Mouse (Mus musculus): ENCODE data around the gene Dlgap4. TPM values are rescaled to one million over a fixed set of nuclear protein-coding genes. Genes with fewer than 3 reads are reported as not detected.

Gene Dlgap4
- polyA plus RNA-seq, 1 experiment = 116 TPM

DNA sequence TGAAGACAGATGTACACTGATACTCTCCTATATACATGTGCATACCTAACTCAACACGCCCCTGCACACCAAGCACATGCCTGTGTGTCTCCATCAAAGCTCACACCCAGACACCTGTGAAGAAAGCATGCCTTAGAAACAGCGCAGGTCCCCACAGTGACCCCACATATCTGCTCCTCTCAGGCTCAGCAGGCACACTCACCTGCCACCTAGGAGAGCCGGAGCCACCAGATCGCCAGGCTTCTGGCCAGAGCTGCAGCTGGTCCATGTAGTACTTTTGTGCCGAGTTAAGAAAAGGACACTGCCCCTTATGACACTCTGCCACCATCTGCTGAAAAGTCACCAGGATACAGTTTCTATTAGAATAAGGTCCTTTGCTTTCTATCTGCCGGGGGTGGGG is 103.2 kb downstream of the Dlgap4 start:
- DNase-seq = no peak
- Histone ChIP-seq H3K4me3 (replicated peaks; ENCODE audit: extremely low read depth, low read depth, low read length) (no peak overlapping the region), H3K4me1 (ENCODE audit: control insufficient read depth, insufficient read depth, low read length) (peaks cover 13% of the 10 kb centered on the region)
- WGBS = 65% methylated on average over 6 of the region's 6 CpGs
- TF ChIP-seq CTCF (IDR thresholded peaks at IDR 0.05; ENCODE audit: insufficient read depth, low read length) (no peak), POLR2A (IDR thresholded peaks at IDR 0.05; ENCODE audit: borderline replicate concordance, extremely low read depth, low read depth, low read length) (no peak)

DNA sequence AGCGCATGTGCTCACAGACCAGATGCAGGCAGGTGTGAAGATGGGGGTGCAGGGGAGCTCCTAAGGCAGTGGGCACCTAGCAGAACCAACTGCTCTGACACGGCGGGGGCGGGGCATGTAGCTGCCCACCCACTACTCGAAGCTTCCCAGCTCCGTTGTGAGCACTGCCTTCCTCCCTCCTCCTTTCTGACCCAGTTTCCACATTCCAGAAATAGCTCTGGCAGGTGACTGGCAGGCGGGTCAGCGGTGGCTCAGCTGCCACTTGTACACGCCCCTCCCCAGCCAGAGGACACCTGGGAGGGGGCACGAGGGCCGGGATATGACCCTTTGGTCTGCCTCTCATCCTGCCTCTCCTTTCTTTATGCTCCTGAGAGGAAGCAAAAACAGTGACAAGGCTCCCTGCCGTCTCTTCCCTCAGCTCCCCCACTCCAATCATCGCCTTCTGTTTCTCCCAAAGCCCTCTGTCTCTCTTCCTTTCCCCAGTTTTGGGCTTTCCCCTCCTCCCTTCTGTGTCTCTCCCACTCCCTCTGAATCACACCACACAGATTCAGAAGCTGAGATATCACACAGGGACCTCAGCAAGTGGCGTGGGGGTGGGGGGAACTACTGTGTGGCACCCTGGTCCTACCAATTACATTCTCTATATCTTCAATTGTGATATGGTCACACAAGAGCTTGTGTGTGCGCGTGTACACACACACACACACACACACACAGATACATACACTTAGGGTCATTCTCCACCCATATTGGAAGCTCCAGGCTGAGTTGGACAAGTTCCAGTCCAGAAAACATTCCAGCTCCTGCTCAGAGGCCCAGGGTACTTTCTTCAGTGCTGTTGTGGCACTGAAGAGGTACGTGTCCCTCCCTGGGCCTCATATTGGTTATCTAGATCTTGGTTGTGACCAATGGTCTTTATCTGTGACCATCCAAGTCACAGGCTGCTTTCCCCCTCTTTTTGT is 104.1 kb downstream of the Dlgap4 start:
- peak; percentile 66 for DNase-seq
- TF ChIP-seq CTCF (IDR thresholded peaks at IDR 0.05; ENCODE audit: insufficient read depth, low read length) (no peak), POLR2A (IDR thresholded peaks at IDR 0.05; ENCODE audit: borderline replicate concordance, extremely low read depth, low read depth, low read length) (no peak)
- peaks cover 14% of the 10 kb centered on the region for H3K4me1 ChIP-seq (ENCODE audit: control insufficient read depth, insufficient read depth, low read length)
- 29% methylated on average over 17 of the region's 17 CpGs for WGBS
- H3K4me3 ChIP-seq (replicated peaks; ENCODE audit: extremely low read depth, low read depth, low read length) = no peak overlapping the region

DNA sequence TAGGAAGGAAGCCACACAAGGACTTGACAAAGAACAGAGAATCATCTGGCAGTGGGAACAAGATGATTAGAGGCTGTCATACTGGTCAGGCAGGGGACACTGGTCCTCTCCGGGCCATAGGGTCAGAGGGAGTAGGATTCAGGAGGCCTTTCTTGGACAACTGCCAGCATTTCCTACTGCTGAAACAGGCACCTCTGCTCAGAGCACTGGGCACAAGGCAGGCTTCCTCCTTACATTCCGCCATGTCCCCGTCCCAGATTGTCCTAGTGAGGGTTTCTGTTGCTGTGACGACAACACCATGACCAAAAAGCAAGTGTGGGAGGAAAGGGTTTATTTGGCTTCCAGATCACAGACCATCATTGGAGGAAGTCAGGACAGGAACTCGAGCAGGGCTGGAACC is 105.3 kb downstream of the Dlgap4 start:
- Histone ChIP-seq H3K4me3 (replicated peaks; ENCODE audit: extremely low read depth, low read depth, low read length) (no peak overlapping the region), H3K4me1 (ENCODE audit: control insufficient read depth, insufficient read depth, low read length) (peaks cover 20% of the 10 kb centered on the region)
- 38% methylated on average over 5 of the region's 5 CpGs for WGBS
- no peak for DNase-seq
- no peak for TF ChIP-seq CTCF (IDR thresholded peaks at IDR 0.05; ENCODE audit: insufficient read depth, low read length)

DNA sequence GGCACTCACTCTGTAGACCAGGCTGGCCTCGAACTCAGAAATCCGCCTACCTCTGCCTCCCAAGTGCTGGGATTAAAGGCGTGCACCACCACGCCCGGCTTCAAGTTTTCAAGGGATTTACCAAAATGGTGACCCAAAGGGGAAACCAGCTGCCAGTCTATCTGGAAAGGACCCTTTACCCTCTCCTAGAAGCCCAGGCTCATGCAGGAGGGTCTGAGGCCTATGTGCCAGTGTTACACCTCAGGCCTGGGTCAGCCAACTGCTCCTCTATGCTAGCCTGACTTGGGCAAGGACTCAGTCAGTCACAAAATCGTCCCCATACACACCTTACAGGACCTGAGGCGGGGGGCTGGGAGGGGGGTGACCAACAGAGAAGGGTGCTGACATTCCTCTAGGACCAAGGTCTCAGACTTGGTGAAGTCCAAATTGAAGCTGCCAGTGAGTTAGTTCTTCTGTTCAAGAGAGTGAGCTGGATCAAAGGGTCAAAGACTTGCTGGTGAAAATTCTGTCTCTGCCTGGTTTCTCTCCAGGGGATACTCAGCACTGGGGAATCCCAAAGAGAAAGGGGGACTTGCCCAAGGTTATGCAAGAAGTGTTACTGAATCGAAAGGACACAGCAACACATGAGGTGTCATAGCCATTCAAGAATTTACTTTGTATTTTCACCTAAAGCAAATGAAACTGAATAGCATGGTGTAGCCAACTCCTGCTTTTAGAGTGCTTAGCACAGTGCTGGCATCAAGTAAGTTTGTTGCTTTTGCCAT is 106.2 kb downstream of the Dlgap4 start:
- Histone ChIP-seq H3K4me3 (replicated peaks; ENCODE audit: extremely low read depth, low read depth, low read length) (peak overlapping the region; percentile 87), H3K4me1 (ENCODE audit: control insufficient read depth, insufficient read depth, low read length) (peaks cover 26% of the 10 kb centered on the region)
- WGBS = 84% methylated on average over 8 of the region's 8 CpGs
- no peak for DNase-seq
- no peak for TF ChIP-seq POLR2A (IDR thresholded peaks at IDR 0.05; ENCODE audit: borderline replicate concordance, extremely low read depth, low read depth, low read length)
- no peak for TF ChIP-seq CTCF (IDR thresholded peaks at IDR 0.05; ENCODE audit: insufficient read depth, low read length)

DNA sequence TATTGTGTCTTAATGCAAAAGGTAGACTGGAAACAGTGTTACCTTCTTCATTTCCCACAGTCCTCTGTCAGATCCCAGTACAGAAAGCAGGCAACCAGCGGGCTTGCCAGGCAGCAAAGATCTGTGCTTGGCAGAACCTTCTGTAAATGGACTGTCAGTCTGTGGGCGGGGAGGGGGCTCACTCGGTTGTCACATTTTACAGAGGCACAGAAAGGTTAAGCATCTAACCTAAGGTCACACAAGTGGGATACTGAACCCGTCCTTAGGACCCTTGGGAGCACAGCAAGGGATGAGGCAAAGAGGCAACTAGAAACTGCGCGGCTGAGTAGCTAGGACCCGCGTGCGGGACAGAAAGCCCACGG is 106.8 kb downstream of the Dlgap4 start:
- peaks cover 30% of the 10 kb centered on the region for H3K4me1 ChIP-seq (ENCODE audit: control insufficient read depth, insufficient read depth, low read length)

DNA sequence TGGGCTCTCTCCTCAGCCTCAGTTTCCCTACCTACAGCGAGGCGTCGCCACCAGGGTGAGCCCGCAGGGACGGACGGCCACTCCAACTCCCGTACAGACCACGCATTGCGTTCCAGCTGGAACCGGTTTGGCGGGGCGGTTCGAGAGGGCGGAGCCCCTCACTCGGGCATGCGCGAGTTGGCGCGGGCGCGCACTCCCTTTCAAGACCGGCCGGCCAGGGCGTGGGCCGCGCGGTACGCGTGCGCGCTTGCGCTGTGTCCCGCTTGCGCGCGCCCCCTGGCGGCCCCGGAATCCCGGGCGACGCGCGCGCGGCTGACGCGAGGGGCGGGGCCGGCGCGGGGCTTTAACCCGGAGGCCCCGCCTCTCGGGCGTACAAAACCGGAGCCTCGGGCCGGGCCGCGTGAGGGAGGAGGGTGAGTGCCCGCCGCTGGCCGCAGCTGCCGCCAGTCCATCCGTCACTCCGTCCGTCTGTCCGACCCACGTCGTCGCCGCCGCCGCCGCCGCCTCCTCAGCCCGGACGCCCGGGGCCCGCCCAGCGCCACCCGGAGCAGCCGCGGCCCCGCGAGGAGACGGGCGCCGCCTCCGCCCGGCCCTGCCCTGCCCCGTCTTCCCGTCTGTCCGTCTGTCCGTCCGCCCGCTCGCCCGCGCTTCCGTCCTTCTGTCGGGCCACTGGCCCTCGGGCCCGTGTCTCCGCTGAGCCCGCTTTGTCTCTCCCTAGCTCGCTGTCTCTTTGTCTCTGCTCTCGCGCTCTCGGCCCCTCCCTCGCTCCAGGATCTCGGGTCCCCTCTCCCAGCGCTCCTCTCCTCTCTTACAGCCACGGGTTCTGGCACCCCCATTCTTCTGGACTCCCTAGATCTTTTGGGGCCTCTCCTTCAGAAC is 107.4 kb downstream of the Dlgap4 start:
- peak overlapping the region; percentile 98 for H3K4me3 ChIP-seq (replicated peaks; ENCODE audit: extremely low read depth, low read depth, low read length)
- DNase-seq = peak; percentile 96
- TF ChIP-seq CTCF (IDR thresholded peaks at IDR 0.05; ENCODE audit: insufficient read depth, low read length) (no peak), POLR2A (IDR thresholded peaks at IDR 0.05; ENCODE audit: borderline replicate concordance, extremely low read depth, low read depth, low read length) (peak; percentile 93)
- WGBS = under 1% methylated on average over 99 of the region's 114 CpGs
- peaks cover 37% of the 10 kb centered on the region for H3K4me1 ChIP-seq (ENCODE audit: control insufficient read depth, insufficient read depth, low read length)

More for the DNA sequence above, 106.8 kb downstream of the Dlgap4 start:
- WGBS = under 1% methylated on average over 10 of the region's 10 CpGs
- DNase-seq = no peak
- no peak for TF ChIP-seq CTCF (IDR thresholded peaks at IDR 0.05; ENCODE audit: insufficient read depth, low read length)
- TF ChIP-seq POLR2A (IDR thresholded peaks at IDR 0.05; ENCODE audit: borderline replicate concordance, extremely low read depth, low read depth, low read length) = no peak
- peak overlapping the region; percentile 87 for H3K4me3 ChIP-seq (replicated peaks; ENCODE audit: extremely low read depth, low read depth, low read length)

DNA sequence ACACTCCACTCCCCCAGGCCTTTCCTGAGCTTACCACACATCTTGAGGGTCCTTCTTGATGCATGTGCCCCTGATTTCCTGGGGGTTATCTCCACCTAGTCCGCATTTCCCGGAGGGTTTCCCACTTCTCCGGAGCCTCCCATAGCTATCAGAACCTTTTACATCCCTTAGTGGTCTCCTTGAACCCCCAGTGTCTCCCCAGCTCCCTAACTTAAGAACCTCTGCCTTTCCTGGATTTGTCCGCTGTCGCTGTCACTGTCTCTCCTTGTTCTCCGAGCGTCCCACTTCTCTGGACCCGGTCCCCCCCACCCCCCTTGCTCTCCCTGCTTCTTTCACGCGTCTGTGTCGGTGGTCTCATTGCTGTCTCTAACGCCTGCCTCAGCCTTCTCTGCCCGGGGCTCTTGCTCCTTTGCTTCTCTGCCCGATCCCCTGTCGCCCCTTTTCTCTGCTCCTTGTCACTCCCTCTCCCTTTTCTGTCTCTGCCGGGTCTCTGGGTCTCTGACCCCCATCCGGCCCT is 108.1 kb downstream of the Dlgap4 start:
- H3K4me3 ChIP-seq (replicated peaks; ENCODE audit: extremely low read depth, low read depth, low read length) = peak overlapping the region; percentile 98
- TF ChIP-seq CTCF (IDR thresholded peaks at IDR 0.05; ENCODE audit: insufficient read depth, low read length) (no peak), POLR2A (IDR thresholded peaks at IDR 0.05; ENCODE audit: borderline replicate concordance, extremely low read depth, low read depth, low read length) (no peak)
- DNase-seq = no peak
- H3K4me1 ChIP-seq (ENCODE audit: control insufficient read depth, insufficient read depth, low read length) = peaks cover 43% of the 10 kb centered on the region
- 0% methylated on average over 17 of the region's 17 CpGs for WGBS

DNA sequence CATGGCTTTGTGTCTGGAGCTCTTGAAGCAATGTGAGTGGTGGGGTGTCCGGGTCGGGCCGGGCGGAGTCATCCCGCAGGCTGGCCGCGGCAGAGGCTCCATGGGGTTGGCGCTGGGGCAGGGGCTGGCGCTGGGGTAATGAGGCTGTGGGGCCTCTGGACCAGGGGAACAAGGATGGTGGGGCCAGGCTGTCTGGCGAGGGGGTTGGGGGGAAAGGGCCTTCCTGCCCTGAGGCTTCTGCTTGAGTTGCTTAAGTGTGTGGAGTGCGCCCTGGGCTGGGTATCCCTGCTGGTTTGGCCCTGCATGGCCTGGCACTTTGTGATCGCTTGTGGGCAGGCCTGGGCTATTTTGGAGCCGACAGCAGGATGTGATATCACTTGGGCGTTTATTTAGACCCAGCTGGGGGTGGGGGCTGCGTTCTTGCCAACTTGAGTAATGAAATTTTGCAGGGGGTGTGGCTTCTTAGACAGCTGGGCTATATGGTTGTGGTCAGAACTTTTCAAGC is 108.6 kb downstream of the Dlgap4 start:
- peak; percentile 97 for TF ChIP-seq POLR2A (IDR thresholded peaks at IDR 0.05; ENCODE audit: borderline replicate concordance, extremely low read depth, low read depth, low read length)
- TF ChIP-seq CTCF (IDR thresholded peaks at IDR 0.05; ENCODE audit: insufficient read depth, low read length) = no peak
- H3K4me3 ChIP-seq (replicated peaks; ENCODE audit: extremely low read depth, low read depth, low read length) = peak overlapping the region; percentile 98
- peak; percentile 74 for DNase-seq
- H3K4me1 ChIP-seq (ENCODE audit: control insufficient read depth, insufficient read depth, low read length) = peaks cover 48% of the 10 kb centered on the region
- under 1% methylated on average over 15 of the region's 15 CpGs for WGBS

Data from lung, adult 2 months (tissue).